ENCODE assay signal across 7 mouse cellular contexts in genomic region chr17:32905239-32905638, GRCm38 (mm10). TPM values are rescaled to one million over a fixed set of nuclear protein-coding genes. Genes with fewer than 3 reads are reported as not detected.
DNase-seq lines count a peak whose midpoint lies in the region; ATAC-seq and TF ChIP-seq lines count a peak whose summit lies in the region.

No protein-coding gene starts in this region.

- no peaks in the 10 kb centered on the region; the same call in 1 of the 2 replicates for H3K27me3 ChIP-seq in G1E (ENCODE audit: insufficient read depth, low read length)
- peaks cover 6% of the 10 kb centered on the region; the same call in 1 of the 2 replicates for H3K27me3 ChIP-seq in embryonic facial prominence, embryonic 10.5 days (replicated peaks; ENCODE audit: low read depth, poor library complexity, severe bottlenecking)
- peaks cover 23% of the 10 kb centered on the region for H3K27me3 ChIP-seq in megakaryocyte, embryonic 14.5 days (replicated peaks)

- no peaks in the 10 kb centered on the region for H3K4me1 ChIP-seq in G1E (ENCODE audit: insufficient read depth, low read depth, low read length)
- no peaks in the 10 kb centered on the region for H3K4me1 ChIP-seq in embryonic facial prominence, embryonic 10.5 days
- H3K4me1 ChIP-seq in megakaryocyte, embryonic 14.5 days = peaks cover 6% of the 10 kb centered on the region

- peak; percentile 41; the same call in 1 of the 2 replicates for TF ChIP-seq CTCF in G1E (IDR thresholded peaks at IDR 0.05; ENCODE audit: low read depth, low read length)

- no peaks in the 10 kb centered on the region for H3K36me3 ChIP-seq in G1E (replicated peaks)
- no peaks in the 10 kb centered on the region for H3K36me3 ChIP-seq in embryonic facial prominence, embryonic 10.5 days (replicated peaks)
- H3K36me3 ChIP-seq in megakaryocyte, embryonic 14.5 days (replicated peaks; ENCODE audit: low read length) = no peaks in the 10 kb centered on the region

- H3K27ac ChIP-seq in embryonic facial prominence, embryonic 10.5 days (replicated peaks) = no peak overlapping the region

- H3K9me3 ChIP-seq in G1E (replicated peaks) = no peaks in the 10 kb centered on the region
- H3K9me3 ChIP-seq in embryonic facial prominence, embryonic 10.5 days = no peaks in the 10 kb centered on the region
- peaks cover 3% of the 10 kb centered on the region; the same call in 1 of the 2 replicates for H3K9me3 ChIP-seq in megakaryocyte, embryonic 14.5 days

- ATAC-seq in G1E (ENCODE audit: extremely low read depth, insufficient number of reproducible peaks, low FRiP score, poor library complexity, severe bottlenecking) = no peak

- DNase-seq in G1E (ENCODE audit: low spot score) = no peak
- DNase-seq in adrenal gland, postnatal 14 days = peak; percentile 79
- DNase-seq in embryonic facial prominence, embryonic 10.5 days (ENCODE audit: low spot score) = peak; percentile 65
- DNase-seq in heart, postnatal 36 days = peak; percentile 26 to 66
- DNase-seq in layer of hippocampus, adult 9-11 months = peak; percentile 21
- peak; percentile 25 for DNase-seq in spleen, adult 12 weeks (ENCODE audit: low spot score)

- WGBS in embryonic facial prominence, embryonic 10.5 days = 13% methylated on average over 19 of the region's 19 CpGs

- intact Hi-C loops in heart, postnatal 36 days (cut with DNase I) = no loop called here

- H3K4me3 ChIP-seq in G1E (ENCODE audit: low read depth, low read length) = no peak overlapping the region
- peak overlapping the region; percentile 38 for H3K4me3 ChIP-seq in embryonic facial prominence, embryonic 10.5 days
- H3K4me3 ChIP-seq in megakaryocyte, embryonic 14.5 days (replicated peaks) = peak overlapping the region; percentile 62

RNA-seq across cellular contexts. Expression of gene Cyp4f14, which starts 11.9 kb away (rescaled TPM):
- total RNA-seq in G1E (2014; fragmentation: Nextera tagmentation) (not detected in 2 replicates), G1E (2017) (0.06 and 0.16 TPM in 2 replicates)
- not detected in 2 replicates for polyA plus RNA-seq in G1E (2012)
- 2.0 and 10.2 TPM in 2 replicates for total RNA-seq in adrenal gland, postnatal 14 days (2021)
- polyA plus RNA-seq in embryonic facial prominence, embryonic 10.5 days (2016; fragmentation: Nextera tagmentation; extraction: Ambion mirVana) = not detected in 2 replicates
- total RNA-seq in heart, postnatal 36 days (2021) = not detected
- not detected in 2 replicates for polyA plus RNA-seq in megakaryocyte, embryonic 14.5 days (2012; ENCODE audit: insufficient read depth, low replicate concordance)

RNA-seq across cellular contexts. Expression of gene Zfp870, which starts 13.8 kb away (rescaled TPM):
- total RNA-seq in G1E (2014; fragmentation: Nextera tagmentation) (2.3 and 4.7 TPM in 2 replicates), G1E (2017) (2.7 and 3.1 TPM in 2 replicates)
- polyA plus RNA-seq in G1E (2012) = 0.35 and 0.39 TPM in 2 replicates
- total RNA-seq in adrenal gland, postnatal 14 days (2021) = 7.8 and 11.3 TPM in 2 replicates
- 7.1 and 8.7 TPM in 2 replicates for polyA plus RNA-seq in embryonic facial prominence, embryonic 10.5 days (2016; fragmentation: Nextera tagmentation; extraction: Ambion mirVana)
- total RNA-seq in heart, postnatal 36 days (2021) = 1 to 10 TPM; 6.5 to 9.9 TPM
- polyA plus RNA-seq in megakaryocyte, embryonic 14.5 days (2012; ENCODE audit: insufficient read depth, low replicate concordance) = not detected in 2 replicates

RNA-seq across cellular contexts. Expression of gene Cyp4f13, which starts 42.0 kb away (rescaled TPM):
- total RNA-seq in G1E (2014; fragmentation: Nextera tagmentation) (39.1 and 51.8 TPM in 2 replicates), G1E (2017) (12.1 and 17.8 TPM in 2 replicates)
- 16.7 and 20.3 TPM in 2 replicates for polyA plus RNA-seq in G1E (2012)
- total RNA-seq in adrenal gland, postnatal 14 days (2021) = 46.2 and 51.9 TPM in 2 replicates
- 2.1 and 3.3 TPM in 2 replicates for polyA plus RNA-seq in embryonic facial prominence, embryonic 10.5 days (2016; fragmentation: Nextera tagmentation; extraction: Ambion mirVana)
- 10 to 100 TPM; 12.5 to 15.2 TPM for total RNA-seq in heart, postnatal 36 days (2021)
- 18.1 and 31.7 TPM in 2 replicates for polyA plus RNA-seq in megakaryocyte, embryonic 14.5 days (2012; ENCODE audit: insufficient read depth, low replicate concordance)
